Mouse (Mus musculus): ENCODE measurements at regions not wholly inside any gene's neighbourhood (a gene's known extent, or its start where the extent isn't known, plus 50 kb on each side); places are given as distances from the start of the nearest gene placed in this dataset.

DNA sequence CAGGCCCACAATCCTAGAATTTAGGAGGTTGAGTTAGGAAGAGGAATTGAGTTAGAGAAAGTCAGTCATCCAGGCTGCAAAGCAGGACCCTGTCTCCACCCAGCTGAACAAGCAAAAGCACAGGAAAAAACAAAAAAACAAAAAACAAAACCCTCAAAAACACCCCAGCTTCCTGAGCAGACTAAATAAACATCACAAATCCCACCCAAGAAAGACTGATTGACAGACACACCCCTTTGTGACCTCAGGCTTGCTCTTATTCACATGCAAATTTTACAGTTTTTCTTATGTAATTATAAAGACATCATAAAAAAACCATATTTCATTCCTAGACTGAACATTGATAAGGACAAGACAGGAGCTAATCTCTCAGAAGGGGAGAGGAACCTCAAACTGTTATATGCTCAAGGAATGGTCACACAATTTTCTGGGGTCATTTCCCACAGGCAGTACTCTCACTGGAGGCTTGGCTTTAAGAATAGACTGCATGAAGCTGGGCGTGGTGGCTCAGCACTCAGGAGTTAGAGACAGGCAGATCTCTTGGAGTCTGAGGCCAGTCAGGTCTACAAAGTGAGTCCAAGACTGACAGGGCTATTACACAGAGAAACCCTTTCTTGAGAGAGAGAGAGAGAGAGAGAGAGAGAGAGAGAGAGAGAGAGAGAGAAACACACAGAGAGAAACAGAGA lies 73.8 kb upstream of the Marcks start:
- TF ChIP-seq POLR2A (IDR thresholded peaks at IDR 0.05; ENCODE audit: low read depth, low read length): no peak
- no peak for TF ChIP-seq CTCF (conservative IDR thresholded peaks at IDR 0.05; ENCODE audit: insufficient read depth, insufficient read length, low read depth, low read length)

Measured in kidney, adult 2 months (tissue).